Mouse (Mus musculus): Measurements from ENCODE around the gene Flt3. TPM values are rescaled to one million over a fixed set of nuclear protein-coding genes. Genes with fewer than 3 reads are reported as not detected.

Gene Flt3
- polyA plus RNA-seq, 1 experiment from 2014 or later = 0.11 TPM

DNA sequence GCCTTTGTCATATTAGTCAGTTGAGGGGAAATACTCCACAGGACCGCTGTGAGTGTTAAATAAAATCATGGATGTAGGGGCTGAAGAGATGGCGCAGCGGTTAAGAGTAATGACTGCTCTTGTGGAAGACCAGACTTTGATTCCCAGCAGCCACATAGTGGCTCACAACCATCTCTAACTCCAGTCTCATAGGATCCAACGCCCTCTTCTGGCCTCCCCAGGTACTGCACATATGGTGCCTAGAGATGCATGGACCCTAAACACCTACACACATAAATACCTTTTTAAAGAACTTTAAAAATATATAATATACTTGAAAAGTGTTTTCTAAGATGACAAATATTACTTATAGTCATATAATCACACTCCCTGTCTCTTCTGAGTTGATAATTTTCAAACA, 115.9 kb downstream of the Flt3 start:
- no peaks in the 10 kb centered on the region for H3K4me1 ChIP-seq
- no peak for ATAC-seq (ENCODE audit: low FRiP score)
- no peaks in the 10 kb centered on the region for H3K36me3 ChIP-seq (replicated peaks)
- peaks cover 74% of the 10 kb centered on the region for H3K27me3 ChIP-seq
- no peak overlapping the region for H3K4me2 ChIP-seq
- no peak overlapping the region for H3K9ac ChIP-seq
- no peak overlapping the region for H3K4me3 ChIP-seq (replicated peaks)
- no peak overlapping the region for H3K27ac ChIP-seq
- 73% methylated on average over 4 of the region's 4 CpGs for WGBS
- no peaks in the 10 kb centered on the region for H3K9me3 ChIP-seq

Small RNA genes within 50 kb of the gene (microRNA-seq; reads per million reads assigned to microRNA genes)
- not detected for gene Mir7k

Other genes starting within 250 kb of the Flt3 start
- 8.6 and 8.7 TPM in 2 replicates for gene Gsx1, start 211.8 kb downstream of the Flt3 start, polyA plus RNA-seq (2016; fragmentation: Nextera tagmentation; extraction: Ambion mirVana)
- gene Pdx1, start 130.5 kb downstream of the Flt3 start, polyA plus RNA-seq (2016; fragmentation: Nextera tagmentation; extraction: Ambion mirVana) = not detected in 2 replicates
- not detected in 2 replicates for gene Cdx2, start 93.2 kb downstream of the Flt3 start, polyA plus RNA-seq (2016; fragmentation: Nextera tagmentation; extraction: Ambion mirVana)
- not detected in 2 replicates for gene Urad, start 78.0 kb downstream of the Flt3 start, polyA plus RNA-seq (2016; fragmentation: Nextera tagmentation; extraction: Ambion mirVana)
- gene Pan3, start 29.7 kb upstream of the Flt3 start, polyA plus RNA-seq (2016; fragmentation: Nextera tagmentation; extraction: Ambion mirVana) = 43.4 and 55.1 TPM in 2 replicates